Mouse (Mus musculus): ENCODE measurements around the gene Cenpu. TPM values are rescaled to one million over a fixed set of nuclear protein-coding genes. Genes with fewer than 3 reads are reported as not detected.

Gene Cenpu
- not detected in 2 replicates for polyA plus RNA-seq (2012; ENCODE audit: insufficient read depth, insufficient read length, low replicate concordance, missing spikeins)

DNA sequence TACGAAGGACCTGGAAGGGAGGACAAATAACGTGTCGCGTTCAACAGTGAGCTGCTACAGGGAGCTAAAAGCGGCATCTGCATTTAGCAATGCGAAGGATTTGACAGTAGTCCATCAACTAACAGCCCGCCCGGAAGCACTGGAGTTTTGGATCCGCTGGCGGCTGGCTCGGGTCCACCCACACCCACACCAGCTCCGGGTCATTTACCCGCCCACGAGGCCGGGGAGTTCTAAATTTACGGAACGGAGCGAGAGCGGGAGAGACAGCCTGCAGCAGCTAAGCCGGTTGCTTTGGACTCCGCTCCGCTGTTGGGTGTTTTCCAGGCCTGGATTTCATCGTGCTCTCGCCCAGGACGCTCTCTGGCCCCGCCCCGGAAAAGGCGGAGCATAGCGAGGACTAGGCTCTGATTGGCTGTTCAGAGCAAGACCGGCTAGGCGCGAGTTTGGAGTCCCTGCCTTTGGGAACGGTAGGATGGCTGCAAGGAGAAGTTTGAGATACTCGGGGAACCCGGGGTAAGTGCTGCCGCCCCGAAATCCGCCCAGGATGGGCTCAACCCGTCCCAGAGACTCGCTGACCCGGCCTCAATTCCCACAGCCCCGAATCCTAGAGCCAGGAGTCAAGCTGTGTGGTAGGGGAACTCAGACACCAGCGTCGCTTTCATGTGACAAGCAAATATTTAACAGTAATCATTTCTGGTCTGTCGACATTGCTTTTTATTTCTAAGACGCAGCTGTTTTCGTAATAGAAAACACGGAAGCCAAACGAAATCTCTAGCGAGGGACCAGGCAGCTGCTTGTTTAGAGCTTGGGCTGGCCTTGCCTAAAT, at the start of gene Cenpu:
Gene Cenpu (plus strand): TSS at position 414 of the 826 bp plus-strand sequence.
- WGBS: under 1% methylated on average over 50 of the region's 50 CpGs
- H3K4me3 ChIP-seq (ENCODE audit: insufficient read depth, low read depth, low read length): peak within 1 kb of the TSS; percentile 90
- no peaks in the 10 kb centered on the region for H3K4me1 ChIP-seq (ENCODE audit: control insufficient read depth, insufficient read depth, low read length)
- peak within 1 kb of the TSS; percentile 89 for H3K27ac ChIP-seq (ENCODE audit: insufficient read depth, low read depth, low read length)
- no peak for TF ChIP-seq CTCF (IDR thresholded peaks at IDR 0.05; ENCODE audit: insufficient read depth, low read depth, low read length)
- TF ChIP-seq POLR2A (IDR thresholded peaks at IDR 0.05; ENCODE audit: insufficient read depth, low read depth, low read length): 0 out of 2 replicates have a peak, but pooled peaks have one; percentile 39

GRCm38 (mm10) chr8:46502333-46503071, 49.3 kb upstream of the Cenpu start:
- H3K4me3 ChIP-seq (ENCODE audit: insufficient read depth, low read depth, low read length): peak overlapping the region; percentile 29; the same call in 1 of the 2 replicates
- WGBS: 35% methylated on average over 19 of the region's 19 CpGs

DNA sequence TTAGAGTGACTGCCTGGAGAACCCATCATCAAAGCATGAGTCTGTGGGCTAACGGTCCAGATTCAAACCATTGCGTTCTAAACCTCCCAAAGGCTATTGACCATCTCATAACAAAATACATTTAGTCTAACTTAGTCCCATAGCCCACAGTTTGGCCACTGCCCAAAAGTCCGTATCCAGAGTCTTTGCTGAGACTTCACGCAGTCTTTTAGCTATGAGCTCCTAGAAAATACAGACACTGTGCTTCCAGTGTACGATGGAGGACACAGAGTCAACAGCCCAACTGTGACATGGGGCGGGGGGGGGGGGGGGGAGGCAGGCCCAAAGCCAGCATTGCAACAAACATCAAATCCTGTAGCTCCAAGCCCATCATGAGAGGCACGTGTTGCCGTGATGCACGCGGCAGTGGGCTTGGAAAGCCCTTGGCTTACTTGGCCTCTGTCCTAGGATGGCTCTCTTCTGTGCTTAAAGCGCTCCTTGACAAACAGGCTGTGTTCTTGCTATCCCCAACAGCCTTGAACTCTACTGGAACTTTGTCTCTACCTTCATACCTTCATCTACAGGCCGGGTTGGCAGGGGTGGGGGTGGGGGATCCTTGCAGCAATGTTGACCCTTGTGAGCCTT, 48.6 kb upstream of the Cenpu start:
- Histone ChIP-seq H3K4me1 (ENCODE audit: control insufficient read depth, insufficient read depth, low read length) (peaks cover 17% of the 10 kb centered on the region), H3K27ac (ENCODE audit: insufficient read depth, low read depth, low read length) (no peak overlapping the region), H3K4me3 (ENCODE audit: insufficient read depth, low read depth, low read length) (peak overlapping the region; percentile 29; the same call in 1 of the 2 replicates)
- WGBS: 63% methylated on average over 12 of the region's 12 CpGs
- no peak for TF ChIP-seq POLR2A (IDR thresholded peaks at IDR 0.05; ENCODE audit: insufficient read depth, low read depth, low read length)

More at GRCm38 (mm10) chr8:46502333-46503071, 49.3 kb upstream of the Cenpu start:
- no peak for TF ChIP-seq POLR2A (IDR thresholded peaks at IDR 0.05; ENCODE audit: insufficient read depth, low read depth, low read length)
- TF ChIP-seq CTCF (IDR thresholded peaks at IDR 0.05; ENCODE audit: insufficient read depth, low read depth, low read length): no peak
- Histone ChIP-seq H3K4me1 (ENCODE audit: control insufficient read depth, insufficient read depth, low read length) (peaks cover 17% of the 10 kb centered on the region), H3K27ac (ENCODE audit: insufficient read depth, low read depth, low read length) (no peak overlapping the region)

GRCm38 (mm10) chr8:46504196-46504595, 47.6 kb upstream of the Cenpu start:
- Histone ChIP-seq H3K4me1 (ENCODE audit: control insufficient read depth, insufficient read depth, low read length) (peaks cover 16% of the 10 kb centered on the region), H3K4me3 (ENCODE audit: insufficient read depth, low read depth, low read length) (no peak overlapping the region), H3K27ac (ENCODE audit: insufficient read depth, low read depth, low read length) (no peak overlapping the region)
- 87% methylated on average over 3 of the region's 3 CpGs for WGBS
- TF ChIP-seq POLR2A (IDR thresholded peaks at IDR 0.05; ENCODE audit: insufficient read depth, low read depth, low read length): no peak
- no peak for TF ChIP-seq CTCF (IDR thresholded peaks at IDR 0.05; ENCODE audit: insufficient read depth, low read depth, low read length)

GRCm38 (mm10) chr8:46508488-46509395, 43.1 kb upstream of the Cenpu start:
- no peaks in the 10 kb centered on the region for H3K4me1 ChIP-seq (ENCODE audit: control insufficient read depth, insufficient read depth, low read length)
- TF ChIP-seq POLR2A (IDR thresholded peaks at IDR 0.05; ENCODE audit: insufficient read depth, low read depth, low read length): no peak
- TF ChIP-seq CTCF (IDR thresholded peaks at IDR 0.05; ENCODE audit: insufficient read depth, low read depth, low read length): no peak
- H3K27ac ChIP-seq (ENCODE audit: insufficient read depth, low read depth, low read length): no peak overlapping the region
- 84% methylated on average over 14 of the region's 14 CpGs for WGBS
- H3K4me3 ChIP-seq (ENCODE audit: insufficient read depth, low read depth, low read length): no peak overlapping the region

GRCm38 (mm10) chr8:46509474-46509873, 42.4 kb upstream of the Cenpu start:
- Histone ChIP-seq H3K4me3 (ENCODE audit: insufficient read depth, low read depth, low read length) (no peak overlapping the region), H3K4me1 (ENCODE audit: control insufficient read depth, insufficient read depth, low read length) (no peaks in the 10 kb centered on the region), H3K27ac (ENCODE audit: insufficient read depth, low read depth, low read length) (no peak overlapping the region)
- TF ChIP-seq CTCF (IDR thresholded peaks at IDR 0.05; ENCODE audit: insufficient read depth, low read depth, low read length) (no peak), POLR2A (IDR thresholded peaks at IDR 0.05; ENCODE audit: insufficient read depth, low read depth, low read length) (no peak)
- 60% methylated on average over 3 of the region's 3 CpGs for WGBS

- Histone ChIP-seq H3K27ac (ENCODE audit: insufficient read depth, low read depth, low read length) (no peak overlapping the region), H3K4me3 (ENCODE audit: insufficient read depth, low read depth, low read length) (no peak overlapping the region), H3K4me1 (ENCODE audit: control insufficient read depth, insufficient read depth, low read length) (no peaks in the 10 kb centered on the region)
- TF ChIP-seq POLR2A (IDR thresholded peaks at IDR 0.05; ENCODE audit: insufficient read depth, low read depth, low read length): no peak
- no peak for TF ChIP-seq CTCF (IDR thresholded peaks at IDR 0.05; ENCODE audit: insufficient read depth, low read depth, low read length)
- WGBS: 80% methylated on average over 9 of the region's 9 CpGs
These were observed 40.5 kb upstream of the Cenpu start for GRCm38 (mm10) chr8:46511336-46511735.

- 75% methylated on average over 8 of the region's 8 CpGs for WGBS
These were observed 39.3 kb upstream of the Cenpu start for GRCm38 (mm10) chr8:46512538-46512937.

More at GRCm38 (mm10) chr8:46512538-46512937, 39.3 kb upstream of the Cenpu start:
- no peak overlapping the region for H3K4me3 ChIP-seq (ENCODE audit: insufficient read depth, low read depth, low read length)
- H3K27ac ChIP-seq (ENCODE audit: insufficient read depth, low read depth, low read length): no peak overlapping the region
- no peaks in the 10 kb centered on the region for H3K4me1 ChIP-seq (ENCODE audit: control insufficient read depth, insufficient read depth, low read length)
- TF ChIP-seq CTCF (IDR thresholded peaks at IDR 0.05; ENCODE audit: insufficient read depth, low read depth, low read length): no peak
- no peak for TF ChIP-seq POLR2A (IDR thresholded peaks at IDR 0.05; ENCODE audit: insufficient read depth, low read depth, low read length)
